8 mouse cellular contexts compared by ENCODE assay signal in the genomic region with DNA sequence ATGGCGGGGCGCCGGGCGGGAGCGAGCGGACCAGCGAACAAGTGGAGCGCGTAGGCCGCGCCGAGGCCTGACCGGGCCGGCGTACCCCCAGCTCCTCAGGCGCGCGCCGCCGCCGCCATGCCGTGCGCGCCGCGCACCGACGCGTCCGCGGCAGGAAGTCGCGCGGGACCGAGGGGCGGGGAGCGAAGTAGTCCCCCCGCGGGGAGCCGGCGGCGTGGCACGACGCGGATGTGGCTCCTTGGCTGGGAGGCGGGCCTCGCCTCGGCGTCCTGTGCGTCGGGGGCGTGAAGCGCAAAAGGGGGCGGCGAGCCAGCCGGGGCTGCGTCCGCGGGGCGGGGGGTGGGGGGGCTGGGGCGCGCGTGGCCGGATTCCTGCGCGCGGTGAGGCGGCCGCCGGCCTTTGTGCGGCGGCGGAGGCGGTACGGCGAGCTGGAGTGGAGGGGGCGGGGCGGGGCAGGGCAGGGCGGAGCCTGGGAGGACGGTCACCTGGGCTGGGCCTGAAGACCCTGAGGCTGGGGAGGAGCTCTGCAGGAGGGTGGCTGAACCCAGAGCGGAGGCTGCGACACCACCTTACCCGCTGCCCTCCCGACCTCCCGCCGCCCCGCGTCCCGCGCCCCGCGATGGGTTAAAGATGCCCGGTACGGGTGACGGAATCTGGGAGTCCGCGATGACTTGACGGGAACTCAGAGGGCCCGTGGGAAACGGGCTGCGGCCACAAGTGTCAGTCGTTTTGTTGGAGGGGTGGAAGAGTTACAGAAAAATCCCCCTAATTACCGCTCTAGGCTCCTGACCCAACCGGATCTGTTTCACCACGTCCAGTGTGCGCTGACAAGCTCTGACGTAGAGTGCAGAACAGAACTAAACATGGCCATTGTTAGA. TPM values are rescaled to one million over a fixed set of nuclear protein-coding genes. Genes with fewer than 3 reads are reported as not detected.
DNase-seq lines count a peak whose midpoint lies in the region; ATAC-seq lines count a peak whose summit lies in the region.

Brwd1 (minus strand) TSS at position 226 of the 878 bp plus-strand sequence.

- H3K36me3 ChIP-seq in megakaryocyte, embryonic 14.5 days (replicated peaks; ENCODE audit: low read length), result peaks cover 29% of the 10 kb centered on the region

- peaks cover 25% of the 10 kb centered on the region for H3K27me3 ChIP-seq in megakaryocyte, embryonic 14.5 days (replicated peaks)

- H3K4me1 ChIP-seq in megakaryocyte, embryonic 14.5 days, result peaks cover 38% of the 10 kb centered on the region

- H3K9me3 ChIP-seq in megakaryocyte, embryonic 14.5 days, result no peaks in the 10 kb centered on the region

- peak; percentile 85 to 86 for DNase-seq in adrenal gland, adult 18-20 months (ENCODE audit: low spot score in 2 of 2)
- DNase-seq in embryo, embryonic 11 days, result peak; percentile 96
- DNase-seq in gastrocnemius, postnatal 25 days, result peak; percentile 94
- peak; percentile 81 to 85 for DNase-seq in left cerebral cortex, adult 9 months (ENCODE audit: low spot score in 2 of 2)
- peak; percentile 96 for DNase-seq in right cerebral cortex, postnatal 10 days (ENCODE audit: low spot score in 2 of 2)
- peak; percentile 92 for DNase-seq in urinary bladder, postnatal 14 days (ENCODE audit: low spot score)

- H3K4me3 ChIP-seq in megakaryocyte, embryonic 14.5 days (replicated peaks), result peak within 1 kb of the TSS; percentile 97

- peak; percentile 74 for ATAC-seq in inflammation-experienced regulatory T-cells, adult 6 months

RNA-seq across cellular contexts. Expression of gene Brwd1, which starts in this region (rescaled TPM):
- 10 to 100 TPM; 60.7 to 62.5 TPM for total RNA-seq in adrenal gland, adult 18-20 months (2021)
- 10 to 100 TPM; 59.2 to 63.4 TPM for total RNA-seq in gastrocnemius, postnatal 25 days (2021)
- 10 to 100 TPM; 26.9 to 55.5 (median 47.3) TPM for polyA plus RNA-seq in inflammation-experienced regulatory T-cells, adult 6 months (2017; shearing (Covaris generic))
- 1.5 and 3.6 TPM in 2 replicates for polyA plus RNA-seq in megakaryocyte, embryonic 14.5 days (2012; ENCODE audit: insufficient read depth, low replicate concordance)

Comparison
In these comparisons a context has a peak if more than half of its experiments do, and no peak if none do; other contexts are left out.
1. Peak in every context shown above with its lines: DNase-seq, ATAC-seq and H3K4me3 ChIP-seq.